Mouse (Mus musculus) bone marrow, adult 2 months (tissue): Measurements from ENCODE around the gene 1700057G04Rik. TPM values are rescaled to one million over a fixed set of nuclear protein-coding genes. Genes with fewer than 3 reads are reported as not detected.

Experiments used
- H3K27ac ChIP-seq: fragments of 200-500 bp; 2 replicates; pipeline ENCODE4 v1.5.1; 2012; ENCODE audit warnings: low read depth, mild to moderate bottlenecking, control low read depth, inconsistent platforms, low read length; ENCODE audit not compliant: control insufficient read depth, poor library complexity, insufficient read depth
- H3K4me1 ChIP-seq: fragments of 200-500 bp; 2 replicates; pipeline ENCODE4 v1.6.1; 2011; ENCODE audit warnings: low read length; ENCODE audit not compliant: control insufficient read depth, insufficient read depth
- H3K4me3 ChIP-seq: fragments of 200-500 bp; replicated peaks from 2 replicates; pipeline ENCODE3; 2011; ENCODE audit warnings: mild to moderate bottlenecking, low read depth, low read length, control low read depth; ENCODE audit not compliant: control insufficient read depth
- CTCF ChIP-seq: fragments of 200-500 bp; IDR thresholded peaks from 2 replicates; pipeline ENCODE4 v1.5.1; 2011; ENCODE audit warnings: low read length, control low read depth; ENCODE audit not compliant: control insufficient read depth, insufficient read depth
- POLR2A ChIP-seq: fragments of 200-500 bp; IDR thresholded peaks from 2 replicates; pipeline ENCODE4 v1.6.1; 2011; ENCODE audit warnings: low read depth, mild to moderate bottlenecking, control low read depth, low read length, borderline replicate concordance; ENCODE audit not compliant: control insufficient read depth
- WGBS: fragments of 180-500 bp; shearing (Covaris S2); methylation state at CpG from one replicate; pipeline ENCODE4 v1.1.7; 2018; 5-methylcytosine and 5-hydroxymethylcytosine counted together
- polyA plus RNA-seq: library from polyadenylated mRNA; stranded (reverse); fragments of >200 nt; gene quantifications from 2 replicates; pipeline ENCODE4 v1.2.4, GENCODE M21; 2011; ENCODE audit warnings: low replicate concordance; ENCODE audit not compliant: missing spikeins, insufficient read depth, insufficient read length

1700057G04Rik gene
- polyA plus RNA-seq, 1 experiment: not detected

DNA sequence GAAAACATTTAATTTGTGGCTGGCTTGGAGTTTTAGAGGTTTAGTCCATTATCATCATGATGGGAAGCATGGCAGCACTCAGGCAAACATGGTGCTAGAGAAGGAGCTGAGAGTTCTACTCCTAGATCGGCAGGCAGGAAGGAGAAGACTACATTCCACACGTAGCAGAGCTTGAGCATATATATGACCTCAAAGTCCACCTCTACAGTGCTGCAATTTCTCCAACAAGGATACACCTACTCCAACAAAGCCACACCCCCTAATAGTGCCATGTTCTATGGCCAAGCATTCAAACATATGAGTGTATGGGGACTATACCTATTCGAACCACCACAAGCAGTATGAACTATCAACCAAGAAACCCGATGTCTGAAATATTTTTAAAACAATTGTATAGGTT, 22.2 kb downstream of the 1700057G04Rik start:
- no peak overlapping the region for H3K4me3 ChIP-seq
- H3K27ac ChIP-seq: no peak overlapping the region
- WGBS: 79% methylated on average over 4 of the region's 4 CpGs
- no peaks in the 10 kb centered on the region for H3K4me1 ChIP-seq
- TF ChIP-seq CTCF (no peak), POLR2A (no peak)

DNA sequence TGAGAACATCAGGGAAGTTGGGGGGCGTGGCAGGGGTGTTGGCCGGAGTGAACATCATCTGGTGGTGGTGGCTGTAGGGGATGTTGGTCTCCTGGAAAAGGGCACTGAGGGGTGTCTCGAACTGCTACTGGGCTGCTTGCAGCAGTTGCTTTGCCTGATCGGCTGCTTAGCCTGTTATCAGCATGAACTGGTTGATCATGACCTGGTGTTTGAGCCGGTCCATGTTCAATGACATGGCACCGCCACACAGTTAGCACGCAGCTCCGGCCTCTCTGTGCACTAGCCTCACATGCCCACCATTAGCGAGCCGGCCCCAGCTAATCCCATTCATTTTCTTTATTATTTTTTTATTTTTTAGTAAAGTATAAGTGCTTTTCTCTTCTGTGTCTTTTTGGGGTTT, 25.7 kb downstream of the 1700057G04Rik start:
- Histone ChIP-seq H3K4me1 (no peaks in the 10 kb centered on the region), H3K4me3 (no peak overlapping the region), H3K27ac (no peak overlapping the region)
- WGBS: 67% methylated on average over 10 of the region's 10 CpGs
- TF ChIP-seq CTCF: no peak

DNA sequence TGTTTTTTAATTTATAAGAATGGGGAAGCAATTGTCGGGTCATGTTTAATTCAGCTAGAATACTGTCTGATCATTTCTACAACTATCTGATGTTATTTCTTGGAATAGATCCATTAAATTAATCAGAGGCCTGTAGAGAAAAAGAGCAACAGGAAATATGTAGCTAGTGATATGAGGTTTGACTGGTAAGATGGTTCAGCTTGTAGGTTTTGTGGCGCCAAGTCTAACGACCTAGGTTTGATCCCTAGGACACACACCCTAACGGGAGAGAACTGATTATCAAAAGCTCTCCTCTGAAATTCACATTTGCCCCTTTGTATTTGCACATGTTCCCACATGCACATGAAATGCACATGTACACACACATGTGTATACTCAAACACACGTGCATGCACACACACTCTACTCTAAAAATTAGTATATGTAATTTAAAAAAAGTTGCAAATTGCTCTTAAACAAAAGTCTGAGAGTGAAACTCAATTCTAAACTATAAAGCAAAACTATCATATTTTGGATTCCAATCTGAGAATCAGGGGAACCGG, 26.2 kb downstream of the 1700057G04Rik start:
- Histone ChIP-seq H3K27ac (no peak overlapping the region), H3K4me3 (no peak overlapping the region), H3K4me1 (no peaks in the 10 kb centered on the region)
- TF ChIP-seq CTCF: no peak
- TF ChIP-seq POLR2A: no peak
- 52% methylated on average over 6 of the region's 6 CpGs for WGBS

DNA sequence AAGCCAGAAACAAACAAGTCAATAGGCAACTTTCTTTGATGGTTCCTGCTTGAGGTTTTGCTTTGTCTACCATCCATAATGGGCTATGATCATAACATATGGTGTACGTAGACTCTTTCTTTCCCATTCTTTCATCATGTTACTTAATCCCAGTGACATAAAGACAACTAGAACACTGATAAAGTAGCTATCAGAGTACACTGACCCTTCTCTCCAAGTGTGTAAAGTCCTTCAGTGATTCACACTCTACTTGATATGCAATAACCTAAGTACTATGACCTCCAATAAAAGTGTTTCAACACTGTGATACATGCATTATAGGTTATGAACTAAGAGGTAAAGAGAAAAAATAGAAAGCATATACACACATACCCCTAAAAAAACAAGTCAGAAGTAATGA, 27.9 kb downstream of the 1700057G04Rik start:
- no peaks in the 10 kb centered on the region for H3K4me1 ChIP-seq
- TF ChIP-seq POLR2A: no peak
- TF ChIP-seq CTCF: no peak
- 87% methylated on average over 1 of the region's 1 CpGs for WGBS
- H3K27ac ChIP-seq: no peak overlapping the region
- no peak overlapping the region for H3K4me3 ChIP-seq

DNA sequence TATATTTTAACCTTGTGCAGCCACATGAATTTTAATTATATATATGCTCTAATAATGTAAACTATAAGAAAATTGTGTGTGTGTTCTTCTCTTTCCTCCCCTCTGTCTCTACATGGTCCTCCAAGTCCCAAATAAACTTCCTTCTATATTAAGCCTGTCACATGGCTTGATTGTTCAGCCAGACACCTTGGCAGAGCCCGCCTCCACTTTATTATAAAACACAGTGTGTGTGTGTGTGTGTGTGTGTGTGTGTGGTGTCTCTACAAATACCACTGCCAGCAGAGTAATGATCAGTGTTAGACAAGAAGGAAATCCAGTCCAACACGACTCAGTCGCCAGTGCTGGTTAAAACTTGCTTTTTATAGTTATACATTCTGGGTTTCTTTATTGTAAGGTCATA, 28.5 kb downstream of the 1700057G04Rik start:
- H3K4me3 ChIP-seq: no peak overlapping the region
- 74% methylated on average over 3 of the region's 3 CpGs for WGBS
- TF ChIP-seq CTCF: no peak
- no peak for TF ChIP-seq POLR2A
- H3K4me1 ChIP-seq: no peaks in the 10 kb centered on the region
- H3K27ac ChIP-seq: no peak overlapping the region

DNA sequence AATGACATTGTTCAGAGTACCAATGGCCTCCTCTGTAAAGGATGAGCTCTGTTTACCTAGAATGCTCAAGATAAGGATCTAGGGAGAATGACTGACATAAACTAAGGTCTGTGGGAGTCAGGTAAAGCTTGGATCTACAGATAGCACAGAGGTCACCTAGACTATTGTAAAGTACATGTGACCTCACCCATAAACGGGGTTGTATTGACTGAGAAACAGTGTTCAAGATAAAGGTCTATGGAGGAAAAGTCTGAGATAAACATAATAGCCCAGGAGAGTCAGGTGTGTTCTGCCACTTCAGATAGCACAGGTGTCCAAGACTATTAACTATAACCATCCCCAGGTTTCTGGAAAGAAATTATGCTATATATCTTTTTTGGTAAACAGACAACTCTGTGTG, 29.8 kb downstream of the 1700057G04Rik start:
- no peak overlapping the region for H3K4me3 ChIP-seq
- H3K27ac ChIP-seq: no peak overlapping the region
- TF ChIP-seq CTCF: no peak
- no peak for TF ChIP-seq POLR2A
- WGBS: 64% methylated on average over 1 of the region's 1 CpGs
- no peaks in the 10 kb centered on the region for H3K4me1 ChIP-seq

DNA sequence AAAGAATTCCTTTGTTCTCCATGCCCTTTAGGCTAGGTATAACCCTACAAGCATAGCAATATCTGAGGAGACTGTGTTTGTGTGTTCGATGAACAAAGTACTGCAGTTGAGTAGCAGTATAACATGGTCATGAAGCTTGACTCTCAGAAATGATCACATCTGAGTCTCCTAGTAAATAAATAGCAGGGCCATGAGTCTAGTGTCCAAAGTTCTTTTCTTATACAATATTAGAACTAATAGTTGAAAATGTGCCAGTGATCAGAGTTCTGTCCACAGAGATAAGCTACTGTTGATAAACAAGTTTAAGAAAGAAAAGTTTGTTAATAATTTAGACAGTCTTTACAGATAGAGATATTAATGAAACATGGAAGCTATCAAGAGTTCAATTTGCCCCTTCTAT, 42.7 kb downstream of the 1700057G04Rik start:
- Histone ChIP-seq H3K4me3 (no peak overlapping the region), H3K27ac (no peak overlapping the region), H3K4me1 (no peaks in the 10 kb centered on the region)
- TF ChIP-seq CTCF: no peak
- TF ChIP-seq POLR2A: no peak
- 83% methylated on average over 1 of the region's 1 CpGs for WGBS

DNA sequence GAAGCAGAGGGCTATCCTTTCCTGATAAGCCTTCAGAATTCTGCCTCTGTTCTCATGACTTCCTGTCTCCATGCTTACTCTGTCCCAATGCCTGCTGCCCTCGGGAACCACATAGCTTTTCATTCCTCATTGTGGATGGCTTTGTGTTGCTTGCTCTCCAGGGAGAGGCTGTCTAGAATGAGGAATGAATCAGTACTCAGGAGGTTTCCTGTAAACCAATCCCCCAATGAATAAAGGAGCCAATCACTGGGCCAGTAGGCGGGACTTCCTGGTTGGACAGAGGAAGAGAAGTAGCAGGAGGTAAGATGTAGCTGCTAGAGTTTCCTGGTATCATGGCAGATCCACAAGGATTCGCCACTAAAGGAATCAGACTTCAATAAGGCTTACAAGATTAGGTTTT, 44.1 kb downstream of the 1700057G04Rik start:
- TF ChIP-seq POLR2A (no peak), CTCF (no peak)
- Histone ChIP-seq H3K4me1 (no peaks in the 10 kb centered on the region), H3K4me3 (no peak overlapping the region), H3K27ac (no peak overlapping the region)
- WGBS: 74% methylated on average over 3 of the region's 3 CpGs

DNA sequence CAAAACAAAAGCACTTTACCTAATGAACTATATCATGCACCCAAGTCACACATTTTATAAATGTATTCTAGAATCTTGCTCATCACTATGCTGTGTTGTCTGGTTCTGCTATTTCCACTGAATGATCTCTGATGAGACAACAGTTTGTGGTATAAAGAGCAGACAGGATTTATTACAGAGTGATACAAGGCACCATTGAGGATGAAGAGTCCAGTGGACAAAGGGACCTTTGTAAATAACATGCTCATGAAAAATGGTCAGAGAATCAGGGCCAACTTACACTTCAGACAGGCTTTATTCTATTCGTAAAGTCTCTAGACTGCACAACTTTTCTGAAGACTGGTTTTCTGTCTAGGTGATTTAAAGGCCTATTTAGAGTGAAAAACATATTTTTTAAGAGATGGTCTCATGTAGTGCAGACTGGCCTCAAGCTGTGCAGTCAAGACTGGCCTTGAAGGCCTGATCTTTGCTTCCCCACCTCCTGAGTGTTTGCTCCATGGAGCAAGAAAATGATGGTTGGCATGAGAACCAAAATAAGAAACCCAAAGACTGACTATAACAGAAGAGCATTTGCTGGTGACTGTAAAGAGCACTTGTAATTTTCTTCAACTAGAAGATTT, 51.6 kb downstream of the 1700057G04Rik start:
- H3K4me1 ChIP-seq: no peaks in the 10 kb centered on the region
- TF ChIP-seq CTCF: no peak
- no peak for TF ChIP-seq POLR2A
- 79% methylated on average over 1 of the region's 1 CpGs for WGBS
- H3K27ac ChIP-seq: no peak overlapping the region
- H3K4me3 ChIP-seq: no peak overlapping the region

DNA sequence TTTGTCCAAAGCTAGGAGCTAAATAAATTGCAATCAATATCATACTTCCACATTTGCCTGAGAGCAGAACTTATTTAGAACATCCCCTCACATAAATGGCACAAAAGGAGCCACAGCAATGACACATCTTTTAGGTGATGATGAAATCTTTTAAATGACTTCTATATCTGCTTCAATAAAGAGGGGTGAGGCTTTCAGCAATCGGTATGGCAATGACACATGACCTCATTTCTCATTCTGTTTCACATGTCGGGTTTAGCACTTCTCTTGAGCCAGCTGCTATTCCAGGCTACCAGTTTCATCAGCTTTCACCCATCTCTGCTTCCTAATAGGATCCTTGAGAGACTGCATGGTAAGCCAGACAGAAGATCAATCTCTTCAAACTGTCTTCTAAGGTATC, 54.3 kb downstream of the 1700057G04Rik start:
- Histone ChIP-seq H3K27ac (no peak overlapping the region), H3K4me1 (no peaks in the 10 kb centered on the region), H3K4me3 (no peak overlapping the region)
- no peak for TF ChIP-seq CTCF
- no peak for TF ChIP-seq POLR2A
- 71% methylated on average over 2 of the region's 2 CpGs for WGBS
